Mouse (Mus musculus) left cerebral cortex, postnatal 10 days (tissue): ENCODE measurements around the gene Rptor. TPM values are rescaled to one million over a fixed set of nuclear protein-coding genes. Genes with fewer than 3 reads are reported as not detected.

Experiments
- DNase-seq, 2 experiments: peaks; one replicate each; pipeline ENCODE4 v3.0.0; 2021 to 2022; ENCODE audit warnings: low spot score in 2 of 2, mixed read lengths in 1 of 2; ENCODE audit errors: extremely low spot score in 1 of 2
- intact Hi-C: fragments of 180-260 bp; cut with DNase I; formaldehyde crosslinking; loops from one replicate; pipeline ENCODE4 v1.15.1; 2025
- total RNA-seq, 2 experiments: library from RNA; stranded (reverse); gene quantifications; 2 replicates each; pipeline ENCODE4 v1.2.3; 2021

Rptor gene
- total RNA-seq, 2 experiments from 2014 or later: 51.5 to 53.9 TPM

DNA sequence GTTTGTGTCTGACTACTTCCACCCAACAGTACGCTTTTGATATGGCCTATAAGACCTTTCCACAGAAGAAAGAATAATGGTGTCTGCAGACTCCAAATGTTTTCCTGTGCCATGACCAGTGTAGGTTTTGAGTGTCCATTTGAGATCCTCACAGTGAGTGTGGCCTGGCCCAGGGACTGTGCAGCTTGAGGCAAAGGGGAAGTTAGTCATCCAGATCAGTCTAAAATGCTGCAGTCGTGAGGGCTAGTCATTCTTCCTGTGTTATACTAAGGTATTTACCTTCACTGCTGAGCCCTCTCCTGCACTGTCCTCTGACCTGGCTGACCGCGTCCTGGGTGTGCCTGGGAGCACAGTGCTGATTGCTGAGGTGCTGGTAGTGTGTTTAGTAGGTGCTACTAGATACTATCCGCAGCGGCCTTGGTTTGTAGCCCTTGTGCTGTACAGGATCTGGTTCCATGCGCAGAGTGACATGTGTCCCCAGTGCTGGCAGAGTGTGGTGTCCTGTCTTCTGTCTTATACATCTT lies 211.4 kb downstream of the Rptor start:
- DNase-seq: no peak
- intact Hi-C loops: no loop called here

DNA sequence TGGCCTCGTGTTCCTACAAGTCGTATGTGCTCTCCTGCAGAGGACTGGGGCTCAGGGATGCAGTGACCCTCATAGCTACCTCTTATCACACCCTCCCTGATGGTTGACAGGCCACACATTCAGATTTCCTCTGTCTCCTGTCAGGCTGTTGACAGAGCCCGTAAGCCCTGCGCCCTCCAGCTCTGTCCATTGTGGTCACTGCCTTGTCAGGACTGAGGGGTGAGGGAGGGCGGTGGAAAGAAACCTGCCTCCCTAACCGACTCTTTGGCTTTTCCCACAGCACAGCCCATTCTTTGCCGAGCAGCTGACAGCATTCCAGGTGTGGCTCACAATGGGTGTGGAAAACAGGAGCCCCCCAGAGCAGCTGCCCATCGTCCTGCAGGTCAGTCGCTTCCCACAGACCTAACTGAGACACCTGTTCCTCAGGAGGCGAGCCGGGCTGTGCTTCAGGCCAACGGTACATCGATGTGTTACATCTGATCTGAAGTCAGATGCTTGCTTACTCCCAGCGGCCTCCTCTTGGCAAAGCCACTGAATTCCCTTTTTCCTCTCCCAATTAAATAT lies 214.2 kb downstream of the Rptor start:
- DNase-seq: no peak
- intact Hi-C loops: no loop called here

DNA sequence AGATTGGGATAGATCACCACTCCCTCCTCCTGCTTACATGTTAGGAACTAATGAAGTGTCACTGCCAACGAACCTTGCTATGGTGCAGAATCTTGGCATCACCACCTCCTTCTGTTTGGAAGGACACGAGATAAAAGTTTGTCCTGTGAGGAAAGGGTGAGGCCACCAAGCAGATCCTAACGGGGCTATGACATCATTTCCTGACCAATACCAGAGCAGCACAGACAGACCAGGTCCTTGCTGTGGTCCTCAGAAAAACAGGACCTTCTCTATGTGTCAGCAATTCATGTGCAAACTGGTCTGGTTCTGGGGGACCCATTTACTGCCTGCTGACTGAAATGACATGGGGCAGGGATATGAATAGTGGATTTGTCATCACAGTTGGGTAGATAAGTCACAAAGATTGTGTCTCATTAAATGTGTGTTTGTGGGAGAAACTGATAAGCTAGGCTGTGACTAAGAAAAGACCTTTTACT lies 214.7 kb downstream of the Rptor start:
- intact Hi-C loops: no loop called here

DNA sequence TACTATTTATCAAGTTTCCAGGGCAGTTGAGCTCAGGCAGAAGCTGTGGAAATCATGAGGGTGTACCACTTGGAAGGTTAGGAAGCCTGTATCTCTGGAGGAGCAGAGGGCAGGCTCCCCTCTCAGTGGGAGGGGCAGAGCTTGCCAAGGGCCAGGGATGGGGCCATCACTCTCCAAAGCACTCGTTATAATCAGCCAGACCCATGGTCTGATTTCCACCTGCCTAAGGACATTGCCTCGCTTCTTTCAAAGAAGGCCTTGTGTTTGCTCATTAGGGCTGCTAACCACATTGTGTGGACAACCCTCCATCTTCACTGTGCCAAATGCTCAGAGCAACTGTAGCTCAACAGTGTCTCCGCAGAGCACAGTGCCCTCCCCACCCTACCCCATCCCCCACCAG lies 215.2 kb downstream of the Rptor start:
- DNase-seq: no peak
- intact Hi-C loops: no loop called here

More for the DNA sequence above, 214.7 kb downstream of the Rptor start:
- no peak for DNase-seq

DNA sequence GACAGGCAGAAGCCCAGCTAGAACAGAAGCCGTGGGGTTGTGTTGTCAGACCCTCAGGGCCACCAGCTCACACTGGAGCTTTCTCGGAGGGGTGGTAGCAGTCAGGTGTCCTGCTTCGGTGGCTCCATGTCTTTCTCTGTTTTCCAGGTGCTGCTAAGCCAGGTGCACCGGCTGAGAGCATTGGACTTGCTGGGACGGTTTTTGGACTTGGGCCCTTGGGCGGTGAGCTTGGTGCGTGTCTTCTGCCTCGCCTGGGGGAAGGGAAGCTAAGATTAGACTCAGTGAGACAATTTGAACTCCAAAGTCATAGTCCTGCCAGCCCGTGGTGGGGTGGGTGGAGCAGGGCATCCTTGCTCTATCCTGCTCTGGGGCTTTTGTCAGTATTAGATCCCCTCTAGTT lies 218.8 kb downstream of the Rptor start:
- DNase-seq: no peak
- intact Hi-C loops: no loop called here

DNA sequence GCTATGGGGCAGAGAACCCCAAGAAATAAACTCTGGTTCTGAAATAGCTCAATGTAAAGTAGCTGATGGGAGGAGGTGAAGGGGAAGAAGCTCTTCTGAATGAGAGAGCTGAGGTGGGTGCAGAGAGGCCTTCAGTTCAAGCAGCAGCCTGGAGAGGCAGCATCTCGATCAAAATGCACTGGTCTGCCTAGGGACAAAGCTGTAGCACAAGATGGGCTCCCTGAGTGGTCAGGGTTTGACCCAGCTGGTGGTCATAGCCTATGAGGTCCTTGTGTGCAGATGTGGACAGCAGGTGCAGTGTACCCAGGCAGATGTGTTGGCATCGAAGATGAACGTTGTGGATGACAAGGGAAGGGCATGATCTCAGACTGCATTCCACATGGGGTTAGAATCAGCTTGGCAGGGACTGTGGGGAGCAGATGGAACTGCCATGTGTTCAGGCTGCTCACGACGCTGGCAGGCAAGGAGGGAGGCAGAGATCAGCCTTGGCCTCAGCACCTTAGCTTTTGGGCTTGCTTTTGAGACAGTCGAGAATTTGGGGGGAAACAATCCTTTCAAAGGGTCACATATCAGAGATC lies 221.5 kb downstream of the Rptor start:
- no peak for DNase-seq

DNA sequence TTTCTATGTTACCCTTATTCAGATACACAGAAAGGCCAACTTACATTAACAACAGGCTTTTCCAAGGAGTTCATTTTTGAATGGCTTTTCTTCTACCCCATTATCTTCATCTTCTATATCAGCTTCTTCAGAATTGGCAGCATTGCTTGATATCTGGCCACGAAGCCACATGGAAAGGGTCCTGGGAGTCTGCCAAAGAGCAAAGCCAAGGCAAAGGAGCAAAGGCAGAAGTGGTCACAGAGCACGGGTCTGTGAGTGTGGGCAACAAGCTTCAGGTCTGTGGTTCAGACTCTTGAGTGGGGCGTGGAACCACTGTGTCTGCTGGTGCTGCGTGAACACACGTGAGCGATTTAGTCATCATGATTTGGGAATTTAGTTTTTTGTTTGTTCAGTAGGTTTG lies 223.1 kb downstream of the Rptor start:
- no peak for DNase-seq
- intact Hi-C loops: no loop called here

More for the DNA sequence above, 221.5 kb downstream of the Rptor start:
- intact Hi-C loops: no loop called here

DNA sequence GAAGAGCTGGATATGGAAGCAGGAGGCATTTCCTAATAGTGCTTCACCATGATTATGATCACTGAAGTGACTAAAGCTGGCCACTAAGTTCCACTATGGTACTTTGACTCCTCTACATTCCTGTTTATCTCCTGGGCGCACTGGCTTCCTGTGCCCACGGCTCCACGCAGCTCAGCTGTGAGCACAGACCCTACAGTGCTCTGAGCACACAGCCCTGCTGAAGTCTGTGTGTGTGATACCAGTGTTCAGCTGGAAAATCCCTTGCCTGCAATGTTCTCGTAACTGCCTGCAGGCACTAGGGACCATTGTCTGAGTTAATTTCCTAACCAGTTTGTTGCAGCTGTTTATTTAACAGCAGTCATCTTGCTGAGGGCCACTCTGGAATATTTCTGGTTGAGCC lies 223.5 kb downstream of the Rptor start:
- no peak for DNase-seq
- intact Hi-C loops: no loop called here

DNA sequence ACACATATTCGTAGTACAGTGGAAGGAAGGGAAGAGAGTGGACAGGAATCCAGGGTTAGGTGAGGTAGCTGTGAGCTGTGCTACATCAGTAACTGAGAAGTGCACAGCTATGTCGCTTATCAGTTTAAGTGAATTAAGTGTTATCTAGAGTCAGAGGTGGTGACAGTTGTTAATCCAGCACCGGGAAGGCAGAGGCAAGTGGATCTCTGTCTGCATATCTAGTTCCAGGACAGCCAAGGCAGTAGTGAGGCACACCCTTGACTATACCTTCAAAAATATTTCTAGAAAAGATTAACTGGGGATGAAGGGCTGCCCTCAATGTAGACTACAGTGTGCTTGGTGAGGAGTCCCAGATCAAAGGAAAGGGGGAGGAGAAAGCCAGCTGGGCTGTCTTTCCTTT lies 226.4 kb downstream of the Rptor start:
- intact Hi-C loops: no loop called here
- no peak for DNase-seq

DNA sequence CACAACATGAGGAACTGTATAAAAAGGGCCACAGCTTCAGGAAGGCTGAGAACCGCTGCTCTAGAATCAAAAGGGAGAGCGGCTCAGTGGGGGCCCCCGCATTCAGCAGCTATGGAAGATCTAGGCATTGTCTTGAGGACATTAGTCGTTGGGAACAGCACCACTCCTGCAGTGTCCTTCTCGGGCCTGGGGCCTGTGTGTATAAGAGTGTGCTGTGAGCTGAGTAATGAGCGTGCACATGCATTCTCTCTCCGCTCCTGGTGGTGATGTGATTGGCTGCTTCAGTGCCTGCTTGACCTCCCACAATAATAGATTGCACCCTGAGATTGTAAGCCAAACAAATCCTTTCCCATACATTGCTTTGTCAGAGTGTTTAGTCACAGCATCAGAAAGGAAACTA lies 229.0 kb downstream of the Rptor start:
- intact Hi-C loops: no loop called here

DNA sequence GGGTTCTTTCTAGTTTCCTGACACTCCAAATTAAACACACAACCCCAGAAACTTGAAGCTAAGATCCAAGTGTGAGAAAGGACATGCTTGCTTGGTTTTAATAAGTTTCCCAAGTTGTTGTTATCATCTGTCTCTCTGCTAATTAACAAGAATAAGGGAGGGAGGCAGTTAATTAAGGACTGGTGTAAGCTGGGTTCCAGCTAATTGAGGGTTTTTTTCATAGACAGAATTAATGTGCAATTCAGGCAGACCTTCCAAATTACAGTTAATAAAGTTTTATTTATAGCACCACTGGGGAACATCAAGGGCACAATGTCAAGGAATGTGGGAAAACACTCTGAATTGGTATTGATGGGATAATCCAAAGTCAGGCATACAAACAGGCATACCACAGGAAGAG lies 230.6 kb downstream of the Rptor start:
- DNase-seq: no peak
- intact Hi-C loops: no loop called here

More for the DNA sequence above, 229.0 kb downstream of the Rptor start:
- DNase-seq: no peak

DNA sequence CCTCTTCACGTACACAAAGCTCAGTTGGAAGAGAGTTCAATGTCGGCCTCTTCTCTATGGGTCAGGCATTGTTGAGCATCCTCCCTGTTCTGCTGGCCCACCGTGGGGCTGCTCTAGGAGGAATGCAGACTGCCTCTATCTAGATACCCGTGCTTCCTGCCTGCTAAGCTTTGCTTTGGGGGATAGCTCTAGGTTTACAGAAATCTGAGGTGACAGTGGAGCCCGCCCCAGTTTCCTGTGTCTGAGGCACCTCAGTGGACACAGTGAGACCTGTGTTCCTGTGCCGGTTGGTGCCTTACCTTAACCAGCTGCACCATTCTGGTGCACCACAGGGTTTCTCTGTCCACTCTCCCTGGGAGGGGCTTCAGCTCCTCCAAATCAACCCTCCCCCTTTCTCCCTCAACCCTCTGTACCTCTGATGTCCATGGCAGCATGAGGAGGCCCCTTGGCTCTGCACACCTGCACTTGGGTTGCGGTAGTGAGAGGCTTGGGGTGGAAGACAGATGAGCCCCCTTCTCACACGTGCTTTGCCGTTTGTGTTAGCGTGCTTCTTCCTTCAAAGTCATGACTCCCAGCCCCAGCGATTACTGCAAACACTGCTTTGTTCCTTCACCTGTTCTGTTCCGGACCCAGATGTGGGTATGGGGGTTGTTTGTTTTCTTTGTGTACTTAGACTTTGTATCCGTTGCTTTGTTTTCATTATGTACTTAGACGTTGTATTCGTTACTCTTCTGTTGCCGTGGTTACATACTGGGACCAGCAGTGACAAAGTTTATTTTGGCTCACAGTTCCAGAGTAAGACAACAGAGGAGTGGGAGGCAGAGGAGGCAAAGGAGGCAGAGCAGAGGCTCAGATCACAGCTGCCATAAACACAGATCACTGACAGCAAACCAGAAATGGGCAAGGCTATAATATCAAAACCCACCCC lies 231.4 kb downstream of the Rptor start:
- intact Hi-C loops: no loop called here
- DNase-seq: no peak

DNA sequence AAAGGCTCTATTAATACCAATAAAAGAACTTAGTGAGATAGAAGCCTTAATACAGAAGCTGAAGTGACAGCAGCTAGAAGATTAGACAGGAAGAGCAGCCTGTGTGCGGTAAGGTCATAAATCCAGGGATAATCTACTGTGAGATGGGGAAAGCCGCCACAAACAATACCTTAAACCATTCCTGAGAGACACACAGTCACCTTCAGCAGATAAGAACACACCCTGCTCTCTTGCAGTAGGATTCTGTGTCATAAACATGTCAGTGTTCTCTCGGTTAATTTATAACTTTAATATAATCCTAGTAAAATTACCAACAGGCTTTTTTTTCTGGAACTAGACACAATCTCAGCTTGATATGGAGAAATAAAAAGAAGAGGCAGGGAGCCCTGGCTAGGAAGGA lies 233.6 kb downstream of the Rptor start:
- DNase-seq: no peak
- intact Hi-C loops: no loop called here

DNA sequence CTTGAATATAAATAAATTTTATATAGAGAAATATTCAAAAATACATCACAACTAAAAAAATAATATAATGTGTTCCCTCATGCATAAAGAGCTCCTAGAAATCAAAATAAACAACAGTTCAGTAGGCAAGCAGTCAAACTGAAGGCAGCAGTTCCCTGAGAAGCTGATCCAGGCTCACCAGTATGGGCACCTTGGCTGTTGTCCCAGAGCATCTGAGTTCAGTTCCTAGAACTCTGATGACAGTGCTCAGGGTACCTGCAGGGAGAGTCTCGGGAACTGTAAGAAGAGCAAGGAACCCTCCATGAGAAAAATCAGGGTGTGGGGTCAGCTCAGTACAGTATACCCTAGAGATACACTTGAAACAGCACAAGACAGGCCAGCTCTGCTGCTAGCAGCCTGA lies 235.1 kb downstream of the Rptor start:
- intact Hi-C loops: no loop called here
- DNase-seq: no peak

DNA sequence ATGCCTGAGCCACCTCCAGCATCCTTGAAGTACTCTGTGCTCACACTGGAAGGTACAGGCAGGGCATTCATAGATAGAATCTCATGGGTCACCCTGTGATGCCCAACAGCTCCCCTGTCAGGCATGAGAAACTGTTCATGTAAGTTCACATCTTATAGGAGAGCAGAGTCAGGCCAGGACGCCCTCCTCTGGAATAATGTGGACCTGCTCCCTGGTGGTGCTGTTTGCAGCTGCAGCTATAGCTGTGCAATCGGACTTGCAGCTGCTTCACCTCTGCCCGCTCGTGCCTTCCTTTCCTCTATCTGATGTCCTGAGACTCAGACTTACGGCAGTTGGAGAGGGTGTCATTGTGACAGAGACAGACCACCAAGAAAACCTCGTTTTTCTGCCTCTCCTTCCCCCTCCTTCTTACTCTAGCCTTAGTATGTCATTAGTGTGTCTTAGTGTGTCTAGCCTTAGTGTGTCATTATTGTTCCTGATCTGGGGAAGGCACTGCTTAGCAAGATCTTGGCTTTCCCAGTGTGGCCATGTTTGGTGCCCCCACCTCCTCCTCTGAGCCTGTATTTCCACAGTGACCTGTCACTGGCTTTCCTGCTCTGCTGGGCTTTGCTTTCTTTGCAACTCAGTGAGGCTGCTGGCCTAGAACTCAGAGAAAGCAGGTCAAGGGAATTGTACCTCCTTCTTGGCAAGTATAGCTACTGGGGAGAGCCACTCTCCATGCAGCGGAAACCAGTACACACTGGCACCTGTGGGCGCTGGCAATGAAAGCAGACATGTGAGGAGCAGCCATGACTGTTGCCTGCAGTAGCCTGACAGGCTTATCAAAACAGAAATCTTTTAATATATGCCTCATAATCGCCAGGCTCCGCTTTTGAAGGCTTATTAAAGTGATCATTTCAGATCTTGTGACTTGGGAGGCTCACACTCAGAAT lies 237.0 kb downstream of the Rptor start:
- intact Hi-C loops: no loop called here
- no peak for DNase-seq

DNA sequence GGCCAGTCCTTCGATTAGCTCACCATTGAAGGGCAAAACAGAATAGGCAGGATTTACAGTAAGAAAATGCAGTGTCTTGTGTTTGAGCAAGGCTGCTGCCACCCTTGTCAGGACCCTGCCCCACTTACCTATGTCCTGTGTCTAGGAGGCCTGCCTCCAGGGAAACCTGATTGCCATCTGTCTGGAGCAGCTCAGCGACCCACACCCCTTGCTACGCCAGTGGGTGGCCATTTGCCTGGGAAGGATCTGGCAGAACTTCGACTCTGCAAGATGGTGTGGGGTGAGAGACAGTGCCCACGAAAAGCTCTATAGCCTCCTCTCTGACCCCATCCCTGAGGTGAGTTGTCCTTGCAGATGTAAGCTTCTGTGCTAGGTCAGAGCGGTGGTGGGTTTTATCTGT lies 243.9 kb downstream of the Rptor start:
- intact Hi-C loops: no loop called here
- no peak for DNase-seq

DNA sequence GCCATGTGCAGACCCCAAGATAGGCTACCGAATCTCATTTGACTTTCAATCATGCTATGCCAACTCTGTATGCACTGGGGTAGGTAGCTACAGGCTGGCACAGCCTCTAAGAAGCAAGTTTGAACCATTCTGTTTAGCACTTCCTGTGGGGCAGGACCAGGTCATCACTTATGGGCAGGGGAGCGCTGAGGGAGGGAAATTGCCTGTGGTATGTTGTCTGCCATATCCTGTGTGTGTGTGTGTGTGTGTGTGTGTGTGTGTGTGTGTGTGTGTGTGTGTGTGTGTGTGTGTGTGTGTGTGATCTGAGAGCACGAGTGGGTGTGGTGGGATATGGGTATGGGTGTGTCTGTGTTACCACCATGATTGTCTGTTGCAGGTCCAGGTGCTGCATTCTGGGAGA lies 244.4 kb downstream of the Rptor start:
- no peak for DNase-seq
- intact Hi-C loops: no loop called here

DNA sequence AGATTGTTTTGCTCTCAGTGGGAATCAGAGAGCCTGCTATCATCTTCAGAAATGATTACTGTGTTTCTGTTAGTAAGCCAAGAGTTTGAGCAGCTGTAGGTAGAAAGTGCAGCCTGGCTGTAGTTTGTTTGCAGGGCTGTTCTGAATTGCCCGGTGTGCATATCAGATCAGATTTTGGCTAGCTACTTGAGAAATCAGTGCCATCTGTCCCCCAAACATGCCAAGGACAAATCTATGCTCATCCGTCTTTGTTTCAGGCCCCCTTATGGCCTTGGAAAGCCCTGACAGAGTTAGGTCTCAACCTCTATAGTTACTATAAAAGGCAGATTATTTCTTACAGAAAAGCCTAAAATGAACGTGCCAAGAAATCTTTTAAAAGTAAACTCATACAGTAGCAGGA lies 244.9 kb downstream of the Rptor start:
- no peak for DNase-seq
- intact Hi-C loops: no loop called here

DNA sequence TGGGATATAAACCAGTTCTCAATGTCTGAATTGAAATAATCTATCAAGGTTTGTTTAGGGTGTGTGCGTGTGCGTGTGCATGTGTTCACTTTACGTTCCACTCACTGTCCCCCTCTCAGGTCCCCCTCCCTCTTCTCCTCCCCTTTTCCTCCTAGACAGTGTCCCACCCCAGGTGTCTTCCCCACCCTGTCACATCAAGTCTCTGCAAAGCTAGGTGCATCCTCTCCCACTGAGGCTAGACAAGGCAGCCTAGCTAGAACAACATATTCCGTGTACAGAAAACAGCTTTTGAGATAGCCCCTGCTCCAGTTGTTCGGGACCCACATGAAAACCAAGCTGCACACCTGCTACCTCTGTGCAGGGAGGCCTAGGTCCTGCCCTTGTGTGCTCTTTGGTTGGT lies 245.5 kb downstream of the Rptor start:
- DNase-seq: no peak
- intact Hi-C loops: no loop called here
